Mouse (Mus musculus): ENCODE data around the gene Pds5a.

Gene Pds5a

DNA sequence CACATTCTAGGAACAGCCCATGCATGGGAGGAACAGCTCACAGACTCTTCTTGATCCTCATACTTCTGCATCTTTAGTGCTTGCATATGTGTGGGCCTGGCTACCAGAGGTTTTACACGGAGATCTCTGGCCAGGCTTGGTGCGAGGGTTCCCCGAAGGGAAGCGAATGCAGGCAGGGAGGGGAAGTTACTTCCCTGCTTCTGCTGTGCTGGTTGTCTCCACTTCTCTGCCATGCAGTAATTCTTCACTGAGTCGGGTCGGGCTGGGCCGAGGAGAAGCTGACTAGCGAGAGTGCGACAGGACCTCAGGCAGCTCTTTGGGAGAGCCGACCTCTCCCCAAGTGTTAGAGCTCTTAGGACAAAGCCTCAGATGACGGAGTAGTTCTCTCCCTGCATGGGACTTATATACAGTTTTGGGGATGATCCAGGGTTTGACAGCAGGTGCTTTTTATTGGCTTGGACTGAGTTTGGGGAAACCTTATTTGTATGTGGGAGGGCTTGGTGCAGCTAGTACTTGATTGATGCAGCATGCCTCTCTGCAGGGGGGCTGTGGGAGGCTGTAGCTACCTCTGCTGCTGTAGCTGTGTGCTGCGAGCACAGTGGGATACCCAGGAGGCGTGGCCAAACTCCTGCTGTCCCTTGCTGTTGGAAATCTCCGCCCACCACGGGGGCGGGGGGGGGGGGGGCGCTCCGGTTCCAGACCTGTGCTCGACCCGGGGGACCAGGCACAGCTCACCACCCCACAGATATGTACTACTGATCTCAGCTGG, 136.8 kb downstream of the Pds5a start:
- DNase-seq, result peak in 1 of 2 experiments; percentile 44

DNA sequence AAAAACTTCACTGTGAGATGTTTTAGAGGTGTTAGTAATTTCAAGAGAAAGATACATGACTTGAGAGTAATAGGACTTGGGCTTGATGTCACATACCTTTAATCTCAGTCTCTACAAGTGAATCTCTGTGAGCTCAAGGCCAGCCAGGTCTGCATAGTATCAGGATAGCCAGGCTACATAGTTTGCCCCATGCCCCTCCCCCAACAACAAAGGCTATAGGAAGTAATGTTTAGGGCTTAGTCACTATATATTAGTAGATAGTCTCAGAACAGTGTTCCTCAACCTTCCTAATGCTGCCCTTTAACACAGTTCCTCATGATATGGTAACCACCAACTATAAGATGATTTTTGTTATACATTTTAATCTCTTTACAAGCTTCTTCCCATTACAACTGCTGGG, 141.0 kb downstream of the Pds5a start:
- DNase-seq, result no peak

Measured in kidney, postnatal 25 days (tissue).